In the genomic region with DNA sequence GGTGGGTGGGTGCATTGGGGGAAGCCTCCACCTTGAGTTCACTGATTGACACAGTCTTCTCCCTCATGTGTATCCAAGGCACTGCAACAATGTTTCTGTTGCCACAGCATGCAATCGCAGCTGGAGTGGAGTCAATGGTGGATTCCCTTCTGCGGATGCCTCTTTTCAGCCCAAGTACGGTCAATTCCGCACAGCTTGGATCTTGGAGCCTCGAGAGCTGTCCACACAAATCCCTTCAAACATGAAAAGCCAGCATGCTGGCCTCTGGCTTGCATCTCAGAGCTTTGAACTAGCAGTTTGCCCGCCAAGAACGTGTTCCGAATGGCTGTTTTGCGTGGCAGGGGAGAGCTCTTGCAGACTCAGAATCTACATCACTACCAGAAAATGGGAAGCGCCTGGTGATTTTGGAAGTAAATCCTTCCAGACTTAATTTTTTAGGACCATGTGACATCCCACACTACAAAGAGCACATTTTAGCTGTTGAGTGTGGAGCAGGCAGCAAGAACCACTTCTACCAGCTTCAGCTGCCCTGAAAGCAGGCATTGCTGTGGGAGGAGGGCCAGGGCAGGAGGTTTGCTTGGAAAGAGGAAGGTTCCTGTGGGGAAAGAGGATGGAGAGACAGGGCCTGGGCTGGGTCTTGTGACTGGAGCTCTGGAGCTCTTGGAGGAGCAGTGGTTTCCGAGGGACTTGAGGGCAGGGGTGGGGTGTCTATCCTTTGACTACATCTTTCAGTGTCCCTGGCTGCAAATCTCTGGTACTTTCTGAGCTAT, we compare ENCODE assay signal across 14 mouse cellular contexts.
DNase-seq lines count a peak whose midpoint lies in the region; ATAC-seq and TF ChIP-seq lines count a peak whose summit lies in the region.
"Had no signal": no experiment of that assay in that cellular context is flagged by ENCODE, and none has a peak within 500 bp of the region (broad histone marks: within the 10 kb centered on the region; RNA-seq: fewer than 3 reads in every experiment).

No protein-coding gene starts in this region.

- DNase-seq in hindbrain, postnatal 0 days (ENCODE audit: low spot score) = peak; percentile 52
- no peak for DNase-seq in hindbrain, embryonic 14.5 days (ENCODE audit: low spot score)
- peak; percentile 38 for DNase-seq in urinary bladder, postnatal 14 days (ENCODE audit: low spot score)
- DNase-seq in urinary bladder, postnatal 10 days (ENCODE audit: low spot score) = no peak
- no peak for DNase-seq in adrenal gland, postnatal 36 days
- DNase-seq in spleen, postnatal 14 days (ENCODE audit: low spot score in 2 of 2) = no peak
- DNase-seq: cerebellum, adult 8-10 months; heart, adult 2 months; layer of hippocampus, adult 9-11 months; right cerebral cortex, postnatal 25 days had no signal

- no peaks in the 10 kb centered on the region for H3K27me3 ChIP-seq in hindbrain, postnatal 0 days (ENCODE audit: insufficient read depth, low read length)
- no peaks in the 10 kb centered on the region for H3K27me3 ChIP-seq in hindbrain, embryonic 14.5 days (ENCODE audit: control insufficient read depth, insufficient read depth, low read length)
- H3K27me3 ChIP-seq in limb, embryonic 13.5 days = peaks cover 13% of the 10 kb centered on the region; the same call in 1 of the 2 replicates
- H3K27me3 ChIP-seq: forebrain, embryonic 15.5 days had no signal

- peaks cover 7% of the 10 kb centered on the region; the same call in 1 of the 2 replicates for H3K4me1 ChIP-seq in hindbrain, postnatal 0 days (ENCODE audit: insufficient read depth, low read length)
- no peaks in the 10 kb centered on the region for H3K4me1 ChIP-seq in hindbrain, embryonic 14.5 days (replicated peaks; ENCODE audit: control insufficient read depth, insufficient read depth, low read length)
- peaks cover 38% of the 10 kb centered on the region for H3K4me1 ChIP-seq in limb, embryonic 13.5 days
- H3K4me1 ChIP-seq: forebrain, embryonic 15.5 days had no signal

- TF ChIP-seq CTCF in hindbrain, postnatal 0 days (IDR thresholded peaks at IDR 0.05; ENCODE audit: low read depth) = no peak

- H3K9me3 ChIP-seq in hindbrain, postnatal 0 days (ENCODE audit: low read length) = no peaks in the 10 kb centered on the region
- no peaks in the 10 kb centered on the region for H3K9me3 ChIP-seq in hindbrain, embryonic 14.5 days (ENCODE audit: control insufficient read depth, low read length)
- H3K9me3 ChIP-seq in limb, embryonic 13.5 days = no peaks in the 10 kb centered on the region
- H3K9me3 ChIP-seq: forebrain, embryonic 15.5 days had no signal

- peak overlapping the region; percentile 32; the same call in 1 of the 2 replicates for H3K27ac ChIP-seq in hindbrain, postnatal 0 days
- H3K27ac ChIP-seq in hindbrain, embryonic 14.5 days = no peak overlapping the region
- peak overlapping the region; percentile 69; the same call in 1 of the 2 replicates for H3K27ac ChIP-seq in limb, embryonic 13.5 days
- H3K27ac ChIP-seq: forebrain, embryonic 15.5 days; heart, adult 2 months; kidney, postnatal 0 days had no signal

- no peak overlapping the region for H3K4me2 ChIP-seq in hindbrain, postnatal 0 days (ENCODE audit: low read depth, low read length)
- H3K4me2 ChIP-seq in hindbrain, embryonic 14.5 days (replicated peaks) = no peak overlapping the region
- H3K4me2 ChIP-seq in limb, embryonic 13.5 days (replicated peaks) = no peak overlapping the region
- H3K4me2 ChIP-seq: forebrain, embryonic 15.5 days had no signal

- 57% methylated on average over 11 of the region's 11 CpGs for WGBS in hindbrain, postnatal 0 days
- WGBS in hindbrain, embryonic 14.5 days = 78% methylated on average over 11 of the region's 11 CpGs
- 60% methylated on average over 11 of the region's 11 CpGs for WGBS in limb, embryonic 13.5 days

- no peak overlapping the region; the same call in 1 of the 2 replicates for H3K9ac ChIP-seq in hindbrain, postnatal 0 days (replicated peaks; ENCODE audit: low read length)
- H3K9ac ChIP-seq in hindbrain, embryonic 14.5 days = no peak overlapping the region
- no peak overlapping the region for H3K9ac ChIP-seq in limb, embryonic 13.5 days
- H3K9ac ChIP-seq: forebrain, embryonic 15.5 days had no signal

- H3K4me3 ChIP-seq in hindbrain, postnatal 0 days (ENCODE audit: low read length) = no peak overlapping the region
- H3K4me3 ChIP-seq in hindbrain, embryonic 14.5 days (replicated peaks; ENCODE audit: low read length) = no peak overlapping the region
- H3K4me3 ChIP-seq in limb, embryonic 13.5 days = no peak overlapping the region
- H3K4me3 ChIP-seq: forebrain, embryonic 15.5 days; heart, adult 2 months had no signal

- ATAC-seq in hindbrain, postnatal 0 days = peak; percentile 62; the same call in 1 of the 2 replicates
- no peak for ATAC-seq in hindbrain, embryonic 14.5 days (ENCODE audit: low FRiP score)
- no peak for ATAC-seq in limb, embryonic 13.5 days (ENCODE audit: low FRiP score, low read depth)
- ATAC-seq: CD4-positive, CD25-positive, alpha-beta regulatory T cell, adult 4 months; forebrain, embryonic 15.5 days had no signal

- no peaks in the 10 kb centered on the region for H3K36me3 ChIP-seq in hindbrain, postnatal 0 days (ENCODE audit: insufficient read depth, low read length)
- no peaks in the 10 kb centered on the region for H3K36me3 ChIP-seq in hindbrain, embryonic 14.5 days (replicated peaks; ENCODE audit: control insufficient read depth, insufficient read depth)
- no peaks in the 10 kb centered on the region for H3K36me3 ChIP-seq in limb, embryonic 13.5 days
- H3K36me3 ChIP-seq: forebrain, embryonic 15.5 days had no signal

Comparison
In these comparisons a context has a peak if more than half of its experiments do, and no peak if none do; other contexts are left out.
1. DNase-seq: peak in hindbrain, postnatal 0 days (single experiment) and urinary bladder, postnatal 14 days (single experiment); none in hindbrain, embryonic 14.5 days (single experiment), urinary bladder, postnatal 10 days (single experiment), adrenal gland, postnatal 36 days (0 of 2) and spleen, postnatal 14 days (0 of 2).